Mouse (Mus musculus): Measurements from ENCODE around the gene Sumo3. TPM values are rescaled to one million over a fixed set of nuclear protein-coding genes. Genes with fewer than 3 reads are reported as not detected.

The Sumo3 gene
- total RNA-seq, 2 experiments from 2014 or later: 129 to 135 TPM

- DNase-seq (ENCODE audit: low spot score in 2 of 2): no peak
- intact Hi-C loops (cut with DNase I): no loop called here
Measured at GRCm38 (mm10) chr10:77658286-77658994, 52.5 kb downstream of the Sumo3 start.

DNA sequence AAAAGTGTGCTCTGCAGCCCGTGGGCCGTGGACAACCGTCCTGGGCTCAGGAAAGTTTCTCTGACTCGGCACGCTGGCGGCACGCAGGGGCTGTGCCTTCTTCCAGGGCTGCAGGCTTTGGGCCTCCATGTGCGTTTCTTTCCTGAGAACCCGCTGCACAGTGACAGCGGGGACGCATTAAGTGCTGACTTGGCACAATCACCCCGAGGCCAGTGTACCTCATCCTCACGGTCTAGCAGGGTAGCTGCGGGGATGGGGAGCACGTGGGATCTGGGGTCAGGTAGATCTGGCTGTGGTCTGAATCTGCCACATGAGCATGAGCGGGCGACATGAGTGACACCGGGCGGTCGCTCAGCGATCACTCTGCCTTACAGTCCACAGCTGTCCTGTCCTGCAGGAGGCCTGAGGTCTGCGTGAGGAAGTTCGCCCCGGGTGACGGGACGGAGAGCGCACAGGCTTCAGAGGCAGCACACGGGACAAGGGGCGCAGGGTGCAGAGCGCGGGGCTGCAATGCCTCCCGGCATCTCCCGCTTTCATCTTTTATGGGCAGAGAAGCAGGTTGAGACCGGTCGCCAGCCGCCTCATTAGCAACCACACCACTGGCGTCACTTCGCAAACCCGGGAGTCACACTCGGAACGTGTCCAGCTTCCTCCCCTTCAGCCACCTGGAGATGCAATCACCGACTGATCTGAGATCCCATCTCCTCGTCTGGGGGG lies 58.2 kb downstream of the Sumo3 start:
- no peak for DNase-seq (ENCODE audit: low spot score in 2 of 2)
- intact Hi-C loops (cut with DNase I): no loop called here

GRCm38 (mm10) chr10:77666342-77666741 lies 60.4 kb downstream of the Sumo3 start:
- DNase-seq (ENCODE audit: low spot score in 2 of 2): no peak
- intact Hi-C loops (cut with DNase I): no loop called here

- DNase-seq (ENCODE audit: low spot score in 2 of 2): no peak
Measured at GRCm38 (mm10) chr10:77667402-77667801, 61.5 kb downstream of the Sumo3 start.

More at GRCm38 (mm10) chr10:77667402-77667801, 61.5 kb downstream of the Sumo3 start:
- intact Hi-C loops (cut with DNase I): no loop called here

Small RNAs within 50 kb of the gene (microRNA-seq; reads per million reads assigned to microRNA genes)
- 17.7 to 29.3 reads per million in 2 experiments for gene Mir1930

Other genes starting within 250 kb of the Sumo3 start
- gene Adarb1, start 187.8 kb upstream of the Sumo3 start, total RNA-seq (2021): 100 to 1,000 TPM; 118 to 121 TPM
- gene Fam207a, start 90.3 kb upstream of the Sumo3 start, total RNA-seq (2021): 10 to 100 TPM; 32.2 to 33.4 TPM
- gene Itgb2, start 75.8 kb upstream of the Sumo3 start, total RNA-seq (2021): 1 to 10 TPM; 3.1 to 3.2 TPM
- 10 to 100 TPM; 74.0 to 75.1 TPM for gene Pttg1ip, start 24.4 kb upstream of the Sumo3 start, total RNA-seq (2021)
- 10 to 100 TPM in 1 of 2 experiments, 1 to 10 TPM in 1; 6.7 to 15.7 TPM for gene Gm49325, start 100 bp downstream of the Sumo3 start, total RNA-seq (2021)
- 10 to 100 TPM; 36.3 to 41.6 TPM for gene Ube2g2, start 16.2 kb downstream of the Sumo3 start, total RNA-seq (2021)
- gene Tspear, start 80.5 kb downstream of the Sumo3 start, total RNA-seq (2021): under 1 TPM in 1 of 2 experiments, not detected in 1; 0.15 TPM
- not detected for gene Gm19402, start 84.7 kb downstream of the Sumo3 start, total RNA-seq (2021)
- gene Gm9508, start 91.1 kb downstream of the Sumo3 start, total RNA-seq (2021): not detected
- not detected for gene Gm10272, start 100.5 kb downstream of the Sumo3 start, total RNA-seq (2021)
- not detected for gene Gm10024, start 105.4 kb downstream of the Sumo3 start, total RNA-seq (2021)
- gene Gm10142, start 109.7 kb downstream of the Sumo3 start, total RNA-seq (2021): not detected
- gene Krtap12-1, start 114.5 kb downstream of the Sumo3 start, total RNA-seq (2021): not detected
- not detected for gene Gm10100, start 120.4 kb downstream of the Sumo3 start, total RNA-seq (2021)
- not detected for gene Gm18596, start 136.5 kb downstream of the Sumo3 start, total RNA-seq (2021)
- gene Gm9736, start 145.3 kb downstream of the Sumo3 start, total RNA-seq (2021): not detected
- gene Gm3233, start 153.6 kb downstream of the Sumo3 start, total RNA-seq (2021): not detected
- gene Gm3238, start 165.2 kb downstream of the Sumo3 start, total RNA-seq (2021): not detected
- not detected for gene Gm7138, start 170.8 kb downstream of the Sumo3 start, total RNA-seq (2021)
- gene Gm3250, start 176.4 kb downstream of the Sumo3 start, total RNA-seq (2021): not detected
- not detected for gene Gm7137, start 182.1 kb downstream of the Sumo3 start, total RNA-seq (2021)
- gene Gm9639, start 189.0 kb downstream of the Sumo3 start, total RNA-seq (2021): not detected
- not detected for gene Gm19668, start 193.0 kb downstream of the Sumo3 start, total RNA-seq (2021)
- gene Gm9507, start 205.7 kb downstream of the Sumo3 start, total RNA-seq (2021): not detected
- not detected for gene Gm2696, start 208.6 kb downstream of the Sumo3 start, total RNA-seq (2021)
- not detected for gene Krtap10-4, start 221.0 kb downstream of the Sumo3 start, total RNA-seq (2021)
- gene Krtap10-10, start 229.8 kb downstream of the Sumo3 start, total RNA-seq (2021): not detected
- not detected for gene Gm36176, start 240.7 kb downstream of the Sumo3 start, total RNA-seq (2021)
- not detected for gene Gm10318, start 246.8 kb downstream of the Sumo3 start, total RNA-seq (2021)